Mouse (Mus musculus) urinary bladder, postnatal 14 days (tissue): Measurements from ENCODE around the gene Arid1a.
"Not testable (repeated sequence)": the region's sequence is repeated elsewhere in the genome, so short reads cannot be mapped to it uniquely, and the experiment has no call there.

Experiments
- DNase-seq: peaks from one replicate; pipeline ENCODE4 v3.0.0; 2021; ENCODE audit warnings: low spot score

Arid1a gene

GRCm38 (mm10) chr4:133674331-133674695 is 82.3 kb downstream of the Arid1a start:
- DNase-seq: no peak

DNA sequence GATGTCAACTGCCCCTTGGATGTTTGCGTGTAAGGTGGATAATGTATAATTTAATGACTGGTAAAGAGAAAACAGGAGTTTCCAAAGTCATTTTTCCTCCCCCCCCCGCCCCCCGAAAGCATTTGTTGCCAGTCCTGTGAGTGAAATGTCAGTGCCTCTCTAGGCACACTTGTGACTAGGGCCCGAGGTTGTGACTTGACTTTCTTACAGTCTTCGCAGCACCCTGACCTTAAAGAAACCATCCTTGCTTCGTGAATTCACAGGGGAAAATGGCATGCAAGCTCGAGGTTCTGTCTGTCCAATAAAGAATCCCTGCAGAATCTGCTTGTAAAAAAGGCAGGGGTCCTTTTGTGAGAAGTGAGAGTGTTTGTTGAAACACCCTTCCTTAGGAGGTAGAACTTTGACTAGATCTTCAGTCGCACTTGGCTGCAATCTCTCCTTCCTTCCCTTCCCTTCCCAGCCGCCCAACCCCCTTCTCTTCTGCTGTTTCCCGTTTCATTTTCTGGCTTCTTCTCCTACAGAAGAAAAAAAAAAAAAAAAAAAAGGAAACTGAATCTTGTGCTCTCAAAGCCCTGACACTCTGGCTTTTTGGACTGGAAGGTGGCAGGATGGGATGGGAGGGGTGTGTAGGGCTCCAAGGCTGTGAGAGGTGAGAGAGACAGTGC is 82.8 kb downstream of the Arid1a start:
- peak; percentile 58 for DNase-seq

- DNase-seq: peak; percentile 40
Measured at GRCm38 (mm10) chr4:133672845-133673647, 83.5 kb downstream of the Arid1a start.

DNA sequence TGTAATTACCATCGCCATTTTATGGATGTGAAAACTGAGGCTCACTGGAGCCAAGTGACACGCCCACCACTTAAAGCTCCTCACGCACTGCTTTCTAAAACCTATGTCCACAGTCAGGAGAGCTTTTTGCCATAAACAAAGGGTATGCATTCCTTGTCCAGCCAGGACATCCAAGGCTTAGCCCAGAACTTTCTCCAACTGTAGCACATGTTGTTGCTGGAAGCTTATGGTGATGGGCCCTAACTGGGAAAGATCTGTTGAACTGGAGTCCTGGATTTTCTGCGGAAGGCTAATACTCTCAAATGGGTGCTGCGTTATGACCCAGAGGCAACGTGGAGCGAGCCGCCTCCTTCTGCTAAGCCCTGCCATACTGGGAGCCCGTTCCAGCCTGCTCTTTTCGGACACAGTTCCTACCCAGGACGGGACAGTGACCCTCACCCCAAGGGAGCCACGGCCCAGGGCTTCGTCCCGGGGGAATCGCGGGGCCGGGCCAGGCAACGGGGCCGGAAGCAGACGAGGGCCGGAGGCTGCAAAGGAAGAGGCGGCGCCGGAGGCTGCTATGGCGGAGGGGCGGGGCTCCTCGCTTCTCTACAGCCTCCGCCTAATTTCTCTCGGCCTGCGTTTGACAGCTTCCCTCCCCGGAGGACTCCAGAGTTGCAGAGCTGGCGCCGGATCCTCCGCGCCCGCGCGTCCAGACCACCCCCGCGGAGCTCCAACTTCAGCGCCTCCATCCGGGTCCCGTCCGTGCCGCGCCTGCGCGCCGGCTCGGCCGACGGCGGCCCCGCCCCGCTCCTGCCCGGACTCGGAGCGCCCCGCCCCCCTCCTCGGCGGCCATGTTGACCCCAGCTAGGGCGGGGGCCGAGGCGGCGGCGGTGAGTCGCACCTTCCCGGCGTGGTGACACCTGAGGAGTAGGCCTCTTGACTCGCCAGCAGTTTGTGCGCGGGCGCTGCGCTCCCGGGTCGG is 84.4 kb downstream of the Arid1a start, which contains the start of gene Pigv:
Pigv (minus strand) TSS at position 767 of the 964 bp plus-strand sequence.
- peak; percentile 94 for DNase-seq

- DNase-seq: peak; percentile 87
Measured at GRCm38 (mm10) chr4:133671184-133671880, 85.2 kb downstream of the Arid1a start.

- no peak for DNase-seq
Measured at GRCm38 (mm10) chr4:133669652-133670210, 86.8 kb downstream of the Arid1a start.

DNA sequence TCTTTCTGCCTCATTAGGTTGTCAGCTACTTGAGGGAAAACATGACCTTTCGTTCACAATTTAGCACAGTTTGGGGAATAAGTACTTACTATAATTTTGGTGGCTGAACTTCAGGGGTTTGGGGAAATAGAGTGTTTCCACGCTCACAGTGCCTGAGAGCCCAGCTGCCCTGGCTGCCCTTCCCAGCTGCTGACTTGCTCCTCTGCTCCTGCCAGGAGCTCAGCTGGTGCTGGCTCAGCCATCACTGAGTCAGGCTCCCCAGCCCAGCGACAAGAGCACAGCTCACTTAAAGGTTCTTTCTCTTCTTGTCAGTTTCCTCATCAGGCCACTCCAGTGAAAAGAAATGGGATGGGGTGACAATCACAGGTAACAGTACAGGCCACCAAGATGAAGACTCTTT is 88.0 kb downstream of the Arid1a start:
- DNase-seq: no peak

GRCm38 (mm10) chr4:133666199-133666598 is 90.4 kb downstream of the Arid1a start:
- DNase-seq: no peak

DNA sequence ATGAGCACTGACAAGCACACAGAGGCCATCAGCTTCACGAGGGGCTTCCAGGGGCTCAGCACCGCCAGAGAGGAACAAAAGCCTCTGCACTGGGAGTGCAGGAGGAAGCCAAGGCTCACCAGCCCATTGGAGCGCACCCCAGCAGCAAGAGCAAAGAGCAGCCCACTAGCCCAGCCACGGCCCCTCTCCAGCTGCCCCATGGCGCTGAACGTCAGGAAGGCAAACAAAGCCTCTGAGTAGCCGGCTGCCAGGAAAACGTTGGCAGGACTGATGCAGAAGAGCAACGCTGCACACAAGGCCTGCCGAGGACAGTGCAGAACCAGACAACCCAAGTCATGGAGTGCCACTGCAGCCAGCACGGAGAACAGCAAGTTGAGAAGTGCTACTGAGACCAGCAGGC is 91.5 kb downstream of the Arid1a start:
- no peak for DNase-seq

DNA sequence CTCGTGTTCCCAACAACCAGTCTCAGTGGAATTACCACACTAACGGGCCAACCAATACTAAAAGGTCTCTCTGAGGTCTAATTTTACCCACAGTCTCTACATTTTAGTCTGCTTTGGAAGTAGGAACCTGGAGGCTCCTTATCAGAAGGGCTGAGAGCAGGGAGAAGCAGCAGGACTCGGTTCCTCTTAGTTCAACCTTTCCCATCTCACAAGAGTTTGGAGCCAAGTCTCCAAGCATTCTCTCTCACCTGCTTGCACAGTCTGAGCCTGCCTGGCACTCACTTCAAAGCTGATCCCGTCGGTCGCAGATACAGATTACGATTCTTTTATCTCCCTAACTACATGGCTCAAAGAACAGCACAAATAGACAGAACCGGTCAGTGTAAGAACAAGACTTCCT is 93.6 kb downstream of the Arid1a start:
- no peak for DNase-seq

DNA sequence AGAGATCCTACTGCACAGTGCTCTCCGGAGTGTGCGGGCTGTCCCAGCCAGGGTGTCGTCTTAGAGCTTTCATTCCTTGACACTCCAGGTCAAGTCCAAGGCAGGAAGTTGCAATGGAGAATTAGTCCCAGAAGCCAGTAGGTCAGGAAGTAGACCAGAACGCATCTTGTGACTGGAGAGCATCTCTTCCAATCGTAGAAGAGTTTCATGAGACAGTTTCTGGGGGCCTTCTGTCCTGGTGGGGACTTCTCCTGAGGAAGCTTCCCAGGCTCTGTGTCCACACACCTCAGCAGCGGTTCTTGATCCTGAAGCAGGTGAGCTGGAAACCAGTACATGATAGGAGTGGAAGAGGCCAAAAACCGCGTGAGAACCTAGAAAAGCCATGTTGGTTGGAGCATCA is 94.1 kb downstream of the Arid1a start:
- DNase-seq: no peak

DNA sequence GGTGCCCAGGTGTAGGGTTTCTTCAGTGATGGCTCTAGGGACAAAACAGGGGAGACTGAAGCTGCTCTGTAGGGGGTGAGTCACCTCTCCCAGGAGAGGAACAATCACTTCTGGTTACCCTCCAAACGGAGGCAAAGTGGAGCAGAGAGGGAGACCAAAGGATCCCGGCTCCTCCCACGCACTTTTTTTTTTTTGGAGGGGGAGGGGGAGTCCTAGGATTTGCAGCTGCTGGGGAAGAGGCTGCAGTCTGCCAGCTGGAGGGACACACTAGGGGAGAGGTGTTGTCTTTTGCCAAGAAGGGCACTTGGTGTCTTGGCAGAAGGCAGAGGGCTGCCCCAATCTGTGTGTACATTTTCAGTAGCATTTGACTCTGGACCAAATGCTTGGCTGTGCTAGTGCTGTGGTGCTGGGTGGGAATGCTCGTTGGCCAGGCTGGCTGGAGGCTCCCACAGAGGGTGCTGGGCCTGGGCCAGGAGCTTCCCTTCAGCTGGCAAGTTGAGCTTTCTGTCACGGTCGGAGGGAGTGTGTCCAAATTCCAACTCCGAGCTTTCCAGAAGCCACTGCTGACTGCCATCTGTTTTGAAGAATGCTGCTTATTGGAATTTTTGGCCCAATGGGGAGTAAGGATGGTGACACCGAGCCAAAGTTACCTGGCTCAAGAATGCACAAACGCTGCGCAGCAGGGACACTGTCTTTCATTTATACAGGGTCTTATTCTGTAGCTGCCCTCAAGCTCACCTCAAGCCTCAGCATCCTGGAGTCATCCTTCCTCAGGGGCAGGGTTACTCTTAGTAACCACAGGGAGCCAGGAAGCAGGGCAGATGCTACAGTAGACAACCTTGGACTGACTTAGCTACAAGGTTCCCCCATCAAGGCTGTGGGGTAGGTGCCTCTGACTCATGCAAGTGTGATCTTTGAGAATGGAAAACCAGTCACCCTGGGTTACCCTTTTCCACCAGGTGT is 96.1 kb downstream of the Arid1a start:
- DNase-seq: peak; percentile 79

DNA sequence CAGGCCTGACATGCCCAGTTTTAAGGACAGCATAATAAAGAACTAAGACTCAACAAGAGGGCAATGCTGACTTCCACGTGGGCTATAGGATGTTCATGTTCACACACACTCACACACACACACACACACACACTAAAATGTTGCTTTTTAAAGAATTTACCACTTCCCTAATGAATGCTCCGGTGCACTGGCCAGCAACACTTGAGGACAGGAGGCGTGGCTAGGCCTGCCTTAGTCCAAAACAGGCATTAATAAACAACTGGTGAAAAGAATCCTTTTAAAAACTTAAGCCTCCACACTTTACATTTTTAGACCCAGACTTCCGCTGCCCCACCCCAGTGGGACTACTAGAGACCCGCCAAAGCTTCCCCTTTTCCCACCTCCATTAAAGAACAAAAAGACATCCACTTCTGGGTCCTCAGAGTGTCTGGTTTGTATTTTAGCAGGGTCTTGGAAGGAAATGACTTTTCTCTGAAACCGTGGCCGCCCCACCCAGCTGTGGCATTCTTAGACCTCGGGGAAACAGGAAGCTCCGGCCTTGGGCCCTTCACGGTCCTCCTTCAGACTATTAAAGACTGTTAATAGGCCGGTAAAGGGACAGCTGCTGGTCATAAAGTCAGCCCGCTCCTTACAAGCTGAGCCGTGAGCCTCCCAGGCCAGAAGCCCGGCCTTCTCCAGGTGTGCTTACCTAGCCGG is 96.9 kb downstream of the Arid1a start:
- DNase-seq: peak; percentile 71

DNA sequence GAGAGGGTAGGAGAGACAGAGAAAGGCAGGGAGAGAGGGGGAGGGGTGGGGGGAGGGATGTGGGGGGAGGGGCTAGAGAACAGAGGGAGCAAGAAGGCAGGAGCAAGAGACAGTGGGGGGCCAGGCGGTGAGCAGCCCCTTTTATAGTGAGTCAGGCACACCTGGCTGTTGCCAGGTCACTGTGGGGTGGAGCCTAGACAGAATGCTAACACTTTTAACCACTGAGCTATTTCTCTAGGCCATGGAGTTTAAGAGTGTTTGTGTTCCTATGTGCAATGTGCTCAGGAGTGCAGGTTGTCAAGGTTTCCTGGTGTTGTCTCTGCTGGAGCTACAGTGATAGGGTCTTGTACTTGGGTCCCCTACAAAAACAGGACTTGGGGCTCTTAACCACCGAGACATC is 97.8 kb downstream of the Arid1a start:
- DNase-seq: no peak

DNA sequence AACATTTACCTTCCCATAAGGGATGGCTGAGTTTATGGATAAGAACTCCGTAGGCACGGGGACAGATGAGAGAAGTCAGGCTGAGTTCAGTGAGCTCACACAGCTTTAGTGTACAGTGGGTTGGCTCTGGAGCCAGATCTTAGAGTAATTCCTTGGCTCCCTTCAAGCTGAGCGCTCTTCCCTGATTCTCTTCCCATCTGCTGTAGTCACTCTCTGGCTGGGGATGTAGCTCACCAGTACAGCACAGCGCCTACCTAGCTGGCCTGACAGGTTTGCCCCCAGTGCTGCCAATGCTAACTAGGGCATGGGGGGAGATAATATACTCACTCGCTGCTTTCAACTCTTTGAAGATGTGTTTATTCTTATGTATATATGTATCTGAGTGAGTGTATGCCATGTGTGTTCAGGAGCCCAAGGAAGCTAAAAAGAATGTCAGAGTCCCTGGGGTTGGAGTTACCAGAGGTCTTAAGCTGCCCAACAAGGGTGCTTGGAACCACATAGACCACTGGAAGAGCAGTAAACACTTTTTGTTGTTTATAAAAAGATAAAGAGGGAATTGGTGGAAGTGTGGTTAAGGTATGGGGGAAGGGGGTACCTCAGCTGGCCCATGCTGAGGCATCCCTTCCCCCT is 98.6 kb downstream of the Arid1a start:
- DNase-seq: no peak

- DNase-seq: no peak
Measured at GRCm38 (mm10) chr4:133656997-133657396, 99.6 kb downstream of the Arid1a start.

DNA sequence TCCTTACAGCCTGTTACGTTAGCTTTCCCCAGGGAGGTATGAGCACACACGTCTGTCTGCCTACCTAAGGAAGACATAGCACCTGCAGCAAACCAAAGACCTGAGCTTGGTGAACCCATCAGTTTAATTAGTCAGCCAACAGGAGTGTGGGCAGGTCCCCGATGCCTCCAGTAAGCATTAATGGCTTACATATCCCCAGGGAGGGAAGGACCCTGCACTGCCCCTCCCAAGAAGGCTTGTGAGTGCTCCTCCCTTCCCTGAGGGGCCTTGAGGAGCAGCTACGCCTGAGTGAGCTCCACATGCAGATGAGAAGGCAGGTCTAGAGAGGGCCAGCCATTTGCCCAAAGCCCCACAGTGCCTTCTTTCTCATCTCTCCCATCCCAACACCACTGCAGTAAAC is 100.3 kb downstream of the Arid1a start:
- DNase-seq: no peak

- DNase-seq: not testable (repeated sequence)
Measured at GRCm38 (mm10) chr4:133654070-133654469, 102.5 kb downstream of the Arid1a start.

- DNase-seq: no peak
Measured at GRCm38 (mm10) chr4:133652746-133653145, 103.8 kb downstream of the Arid1a start.
